Mouse (Mus musculus) yolk sac, embryonic 10.5 days (tissue): ENCODE results near the gene Nkain1.

Experiments used
- DNase-seq: peaks from one replicate; pipeline ENCODE4 v3.0.0-alpha.2; 2017; ENCODE audit warnings: low spot score

Nkain1 gene

DNA sequence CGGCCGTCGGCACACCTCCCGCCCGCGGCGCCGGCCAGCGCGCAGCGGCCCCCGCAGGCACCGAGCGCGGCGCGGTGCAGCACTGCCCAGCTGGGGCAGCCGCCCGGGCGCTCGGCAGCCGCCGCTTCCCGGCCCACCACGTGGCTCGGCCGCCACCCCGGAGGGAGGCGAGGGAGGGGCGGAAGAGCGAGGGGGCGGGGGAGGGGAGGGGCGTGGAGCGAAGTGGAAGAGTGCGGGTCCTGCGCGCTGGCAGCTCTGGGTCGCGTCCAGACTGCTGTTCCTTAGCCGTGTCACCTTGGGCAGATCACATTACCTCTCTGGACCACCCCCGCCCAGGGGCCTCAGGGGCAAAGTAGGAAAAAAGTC, at the start of gene Nkain1:
TSS of gene Nkain1 (minus strand) at position 126 of the 366 bp plus-strand sequence.
- DNase-seq, result peak; percentile 40

DNA sequence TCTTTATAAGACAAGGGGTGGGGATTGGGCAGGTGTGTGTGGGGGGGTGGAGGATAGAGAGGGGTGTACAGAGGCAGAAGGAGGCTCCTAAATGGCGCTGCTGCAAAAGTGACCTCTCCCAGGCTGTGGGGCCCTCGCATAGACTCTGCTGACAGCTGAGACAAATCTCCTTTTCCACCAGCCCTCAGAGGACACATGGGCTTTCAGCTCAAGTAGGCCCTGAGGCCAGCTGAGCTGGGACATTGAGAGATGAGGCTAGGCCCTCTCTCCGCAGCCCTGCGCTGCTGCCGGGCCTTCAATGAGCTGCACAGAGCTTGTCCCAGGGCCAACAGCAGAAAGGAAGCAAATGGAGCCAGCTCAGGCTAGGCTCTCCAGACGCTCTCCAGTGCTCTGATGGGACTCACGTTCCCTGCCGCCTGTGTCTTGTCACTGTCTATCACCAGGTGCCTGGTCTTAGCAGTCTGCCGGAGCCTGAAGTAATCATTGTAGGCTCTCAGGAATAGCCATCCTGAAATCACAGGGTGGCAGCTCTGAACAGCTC, 4.8 kb upstream of the Nkain1 start:
- no peak for DNase-seq

DNA sequence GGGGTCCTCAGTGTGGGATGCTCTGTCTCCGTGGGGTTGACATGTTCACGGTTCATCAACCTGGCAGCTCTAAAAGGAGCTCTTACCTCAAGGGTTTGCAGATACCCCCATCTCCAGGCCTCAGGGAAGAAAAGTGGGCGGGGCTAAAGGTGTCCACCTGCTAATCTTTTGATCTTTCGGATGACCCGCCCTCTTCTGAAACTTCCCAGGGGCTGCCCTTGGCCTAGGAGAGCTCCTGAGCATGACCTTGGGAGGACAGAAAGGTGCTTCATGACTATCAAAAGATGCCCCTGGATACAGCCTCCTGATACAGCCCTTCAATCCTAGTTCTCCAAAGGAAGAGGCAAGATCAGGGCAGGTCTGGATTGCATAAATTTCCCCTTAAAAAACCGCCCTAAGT, 3.1 kb upstream of the Nkain1 start:
- DNase-seq, result no peak

DNA sequence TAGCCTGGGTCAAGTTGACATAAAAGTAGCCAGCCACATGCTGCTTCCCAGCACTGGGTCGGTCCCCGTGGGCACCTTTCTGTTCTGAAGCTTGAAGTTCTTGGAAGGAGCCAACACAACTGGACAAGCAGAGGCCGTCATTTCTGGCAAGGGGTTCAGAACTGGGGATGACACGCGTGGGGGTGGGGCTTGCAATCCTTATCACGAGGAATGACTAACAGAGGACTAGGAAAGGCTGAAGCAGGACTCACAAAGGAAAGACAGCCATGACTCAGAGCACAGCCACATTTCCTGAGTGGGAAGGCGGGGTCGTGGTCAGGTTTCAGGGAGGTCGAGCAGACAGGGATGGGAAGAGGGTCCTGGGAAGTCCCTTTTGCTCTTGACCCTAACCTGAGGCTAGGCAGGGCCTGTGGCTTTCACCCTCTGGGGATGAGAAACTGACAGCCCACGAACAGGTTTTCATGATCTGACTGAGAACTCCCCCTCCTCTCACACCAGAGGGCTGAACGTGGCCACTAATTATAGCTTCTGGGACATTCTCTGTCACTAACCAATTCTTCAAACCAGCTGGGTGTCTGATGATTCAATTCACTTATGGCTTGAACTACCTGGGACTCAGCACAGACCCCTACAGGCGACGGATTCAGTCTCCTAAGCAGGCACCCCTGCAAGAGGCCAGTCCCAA, 2.4 kb upstream of the Nkain1 start:
- no peak for DNase-seq

DNA sequence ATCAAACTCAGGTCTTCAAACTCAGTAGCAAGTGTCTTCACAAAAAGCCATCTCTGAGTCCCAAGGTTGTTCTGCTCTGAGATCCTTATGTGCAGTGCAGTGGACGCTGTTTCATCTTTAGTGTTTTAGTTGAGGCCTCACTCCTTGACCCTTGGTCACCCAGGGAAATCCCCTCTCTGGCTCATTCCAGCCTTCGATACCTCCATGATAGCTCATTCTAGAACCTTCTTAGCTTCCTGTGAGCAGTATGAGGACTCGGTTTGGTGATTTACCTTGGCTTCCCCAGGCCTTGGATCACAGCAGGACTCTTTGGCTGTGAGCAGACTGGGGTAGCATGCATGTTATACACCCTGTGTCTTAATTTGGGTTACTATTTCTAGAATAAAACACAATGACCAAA, 1.6 kb upstream of the Nkain1 start:
- DNase-seq, result no peak

DNA sequence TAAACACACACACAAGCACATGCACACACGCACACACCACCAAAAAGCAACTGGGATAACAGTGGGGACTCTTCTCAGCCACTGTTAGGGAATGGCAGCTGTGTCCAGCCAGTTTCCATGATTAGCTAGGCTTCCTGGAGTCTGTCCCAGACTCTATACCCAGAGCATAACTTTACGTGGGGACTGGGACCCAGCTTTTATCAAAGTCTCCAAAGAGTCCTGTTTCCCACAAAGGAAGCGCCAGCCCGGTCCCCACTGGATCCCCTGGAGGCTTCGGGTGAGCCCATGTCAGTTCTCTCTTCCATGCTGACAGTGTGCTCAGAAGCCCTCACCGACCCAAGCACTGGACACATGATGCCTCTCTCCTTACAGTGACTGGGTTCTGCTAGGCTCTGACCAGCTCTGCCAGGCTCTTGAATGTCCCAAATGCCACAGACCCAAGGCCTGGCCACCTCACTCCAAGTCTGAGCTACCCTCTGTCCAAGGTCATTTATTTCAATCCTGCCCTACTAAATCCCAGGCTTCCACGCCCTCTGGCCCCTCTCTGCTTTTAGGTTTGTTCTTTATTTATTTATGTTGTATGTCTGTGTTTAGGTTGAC, 988 bp upstream of the Nkain1 start:
- DNase-seq, result no peak

- DNase-seq, result no peak
Observed at GRCm38 (mm10) chr4:130573351-130574047, 474 bp downstream of the Nkain1 start.

GRCm38 (mm10) chr4:130573012-130573350, 992 bp downstream of the Nkain1 start:
- DNase-seq, result no peak

DNA sequence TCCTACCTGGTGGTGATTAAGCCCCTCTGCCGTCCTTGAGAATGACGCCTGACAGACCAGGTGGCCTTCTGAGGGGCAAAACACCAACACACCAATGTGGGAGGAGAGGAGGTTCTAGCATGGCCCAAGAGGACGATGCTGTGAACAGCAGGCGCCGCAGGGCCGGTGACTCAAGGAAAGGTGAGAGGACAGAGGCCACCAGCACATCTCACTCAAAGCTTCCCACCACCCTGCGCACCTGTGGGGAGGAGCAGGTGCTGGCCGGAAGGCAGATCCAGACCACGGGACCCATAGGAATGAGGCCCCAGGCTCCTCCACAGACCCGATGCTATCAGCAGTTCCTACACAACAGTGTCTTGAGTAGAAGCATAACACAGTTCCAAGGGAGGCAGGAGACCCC, 1.4 kb downstream of the Nkain1 start:
- no peak for DNase-seq

GRCm38 (mm10) chr4:130570941-130571720, 2.8 kb downstream of the Nkain1 start:
- no peak for DNase-seq

DNA sequence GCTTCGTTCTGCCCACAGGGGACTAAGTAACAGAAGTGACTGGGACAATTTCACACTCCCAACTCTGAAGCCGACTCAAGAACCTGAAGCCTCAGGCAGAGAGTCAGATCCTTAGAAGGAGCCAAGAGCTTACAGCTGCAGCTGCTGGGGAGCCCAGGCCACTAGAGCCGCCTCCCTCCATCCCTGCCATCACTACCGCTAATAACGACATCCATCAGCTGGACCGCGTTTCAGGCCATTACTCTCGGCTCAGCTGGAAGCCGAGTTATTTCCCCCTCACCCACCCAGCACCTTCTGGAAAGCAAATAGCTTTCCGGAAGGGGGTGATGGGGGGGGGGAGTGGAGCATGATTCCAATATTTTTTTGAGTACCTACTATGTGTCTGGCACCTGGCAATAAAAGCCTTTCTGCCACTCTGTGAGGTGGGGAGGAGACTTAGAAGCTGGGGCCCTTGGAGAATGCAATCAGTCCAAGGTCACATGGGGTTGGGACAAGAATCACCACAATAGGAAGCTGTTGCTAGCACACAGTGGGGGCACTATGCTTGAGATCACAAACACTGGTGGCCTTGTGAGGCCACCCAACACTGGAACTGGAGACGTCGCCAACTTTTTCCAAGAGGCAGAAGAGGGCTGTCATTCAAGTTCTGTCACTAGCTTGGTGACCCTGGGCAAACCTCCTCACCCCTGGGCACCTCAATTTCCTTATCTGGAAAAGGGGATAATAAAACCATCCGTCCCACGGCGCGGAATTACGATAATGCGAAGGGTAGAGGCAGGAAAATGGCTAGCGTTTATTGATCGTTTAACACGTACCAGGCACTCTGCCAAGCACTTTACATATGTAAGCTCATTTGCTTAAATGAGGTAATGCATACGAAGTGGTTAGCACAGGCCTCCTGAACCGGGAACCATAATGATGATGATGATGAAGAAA, 5.7 kb downstream of the Nkain1 start:
- no peak for DNase-seq

GRCm38 (mm10) chr4:130563820-130564219, 10.2 kb downstream of the Nkain1 start:
- DNase-seq, result no peak

DNA sequence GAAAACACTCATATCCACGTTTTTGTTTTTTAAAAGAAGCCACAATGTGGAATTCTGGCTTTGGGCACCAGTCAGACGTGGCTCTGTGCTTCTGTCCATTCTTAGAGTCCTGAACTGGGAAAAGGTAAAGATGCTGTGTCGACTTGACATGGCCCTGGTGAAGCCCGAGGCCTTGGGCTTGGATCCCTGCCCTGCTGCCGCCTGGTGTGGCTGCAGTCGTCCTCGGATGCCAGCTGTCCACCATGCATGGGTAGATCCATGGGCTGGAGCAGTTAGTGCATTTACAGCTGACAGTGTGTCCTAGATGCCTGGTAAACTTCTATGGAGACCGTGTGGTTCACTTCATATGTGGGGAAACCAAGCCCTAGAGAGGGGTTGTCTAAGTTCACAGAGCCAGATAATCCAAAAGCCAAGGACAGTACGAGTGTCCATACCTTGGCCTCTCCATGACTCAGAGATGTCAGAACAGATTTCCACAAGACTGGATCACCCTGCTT, 10.7 kb downstream of the Nkain1 start:
- no peak for DNase-seq

DNA sequence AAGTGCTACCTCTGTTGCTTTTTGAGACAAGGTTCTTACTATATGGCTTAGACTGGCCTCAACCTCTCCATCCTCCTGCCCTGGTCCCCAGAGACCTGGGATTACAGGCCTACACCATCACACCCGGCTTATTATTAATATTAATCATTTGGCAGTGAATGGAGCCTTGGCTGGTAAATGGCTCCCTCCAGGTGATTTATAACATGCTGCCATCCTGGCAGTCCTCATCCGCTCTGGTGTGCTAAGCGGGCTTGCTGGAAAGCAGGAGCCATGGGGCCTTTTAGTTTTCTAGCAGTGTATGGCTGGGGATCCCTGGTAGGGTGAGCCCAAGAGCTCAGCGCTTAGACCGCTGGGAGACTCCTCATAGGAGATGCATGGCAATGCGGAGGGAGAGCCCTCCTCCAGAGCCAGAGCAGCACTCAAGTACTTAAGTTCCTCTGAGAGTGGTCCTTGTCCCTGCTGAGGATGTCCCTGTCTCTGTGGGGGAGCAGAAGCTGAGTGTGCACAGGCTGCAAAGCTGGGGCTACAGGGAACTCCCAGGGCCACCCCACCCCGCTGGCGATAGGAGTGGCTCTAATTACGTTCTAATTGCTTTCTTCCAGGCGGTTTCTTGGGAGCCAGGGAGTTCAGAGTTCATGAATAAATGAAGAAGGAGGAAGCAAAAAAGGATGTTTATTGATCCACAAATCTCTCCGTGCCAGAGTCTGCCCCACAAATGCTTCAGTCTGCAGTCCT, 13.2 kb downstream of the Nkain1 start:
- no peak for DNase-seq

GRCm38 (mm10) chr4:130559220-130559619, 14.8 kb downstream of the Nkain1 start:
- no peak for DNase-seq

DNA sequence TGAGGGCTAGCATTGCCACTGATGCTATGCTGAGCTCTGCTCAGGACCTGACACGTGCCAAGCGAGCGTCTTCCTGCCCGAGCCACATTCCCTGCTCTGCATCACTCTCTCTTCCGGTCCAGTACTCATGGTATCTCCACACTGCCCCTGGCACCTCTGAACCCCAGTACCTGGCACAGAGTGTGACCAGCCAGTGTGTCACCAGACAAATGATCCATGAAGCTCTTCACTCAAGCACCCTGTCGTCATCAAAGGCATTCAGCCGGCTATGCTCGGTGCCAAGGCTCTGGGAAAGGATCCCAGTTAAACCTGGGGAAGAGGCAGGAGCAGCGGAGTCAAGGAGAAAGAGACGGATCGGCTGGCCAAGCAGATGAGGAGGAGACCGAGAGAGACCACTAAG, 16.1 kb downstream of the Nkain1 start:
- DNase-seq, result no peak

DNA sequence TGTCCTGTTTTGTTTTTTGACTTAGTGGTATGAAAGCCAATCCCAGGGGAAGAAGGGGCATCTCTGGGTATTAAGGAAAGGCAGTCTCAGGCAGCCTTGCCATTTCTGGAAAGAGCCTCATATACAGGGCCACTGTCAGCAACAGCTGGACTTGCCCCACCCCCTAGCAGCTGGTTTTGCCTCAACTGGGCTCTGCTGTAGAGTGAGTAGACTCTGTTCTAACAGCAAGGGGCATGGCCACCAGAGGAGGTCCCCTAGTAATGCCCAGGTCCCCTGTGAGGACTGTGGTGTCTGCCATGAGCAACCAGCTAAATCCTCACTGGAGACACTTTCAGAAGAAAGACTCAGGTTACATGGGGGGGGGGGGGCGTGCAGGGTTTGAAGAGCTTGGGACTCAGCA, 17.0 kb downstream of the Nkain1 start:
- DNase-seq, result no peak

GRCm38 (mm10) chr4:130556224-130556623, 17.7 kb downstream of the Nkain1 start:
- no peak for DNase-seq

- DNase-seq, result no peak
Observed at GRCm38 (mm10) chr4:130553121-130553448, 20.9 kb downstream of the Nkain1 start.

DNA sequence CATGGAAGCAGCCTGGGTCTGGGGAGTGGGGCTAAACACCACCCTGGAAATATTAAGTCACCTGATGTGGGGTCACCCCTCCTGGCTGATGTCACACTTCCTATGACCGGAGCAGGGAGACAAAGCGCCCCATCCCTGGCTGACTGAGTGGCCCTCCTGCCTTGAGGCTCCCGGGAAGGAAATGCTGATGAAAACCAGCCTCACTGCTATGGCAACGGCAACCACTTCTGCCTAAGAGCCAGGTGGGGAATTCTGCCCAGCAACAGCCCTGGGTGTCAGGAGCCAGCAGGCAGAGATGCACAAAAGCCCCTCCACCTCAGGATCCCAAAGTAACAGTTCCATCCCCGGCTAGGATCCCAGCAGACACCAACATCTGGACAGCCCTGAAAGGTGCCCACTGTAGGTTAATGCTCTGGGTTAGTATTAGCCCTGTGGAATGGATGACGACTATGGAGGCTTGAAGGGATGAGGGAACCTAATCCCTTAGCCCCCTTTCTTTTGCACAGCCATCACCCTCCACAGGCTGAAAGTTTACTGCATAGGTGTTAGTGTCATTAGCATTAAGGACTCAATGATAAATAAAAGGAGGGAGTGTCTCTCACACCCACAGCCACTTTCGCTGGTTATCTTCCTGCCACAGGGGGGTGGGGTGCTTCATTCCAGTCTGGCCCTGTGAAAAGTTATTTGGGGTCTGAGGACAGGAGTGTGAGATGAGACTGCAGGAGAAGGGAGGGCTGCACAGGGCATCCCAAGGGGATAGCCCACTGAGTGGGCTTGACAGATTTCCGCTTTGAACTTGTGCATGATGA, 21.5 kb downstream of the Nkain1 start:
- no peak for DNase-seq
